Mouse (Mus musculus): ENCODE data around the gene Pdgfb. TPM values are rescaled to one million over a fixed set of nuclear protein-coding genes. Genes with fewer than 3 reads are reported as not detected.
A peak's percentile ranks its signal among the peaks of the same experiment; 100 is the strongest.

Pdgfb gene
- polyA plus RNA-seq, 1 experiment from 2014 or later, result 8.0 TPM

- no peaks in the 10 kb centered on the region for H3K36me3 ChIP-seq (ENCODE audit: control insufficient read depth, insufficient read depth, low read length)
- peaks cover 29% of the 10 kb centered on the region for H3K4me1 ChIP-seq (ENCODE audit: control insufficient read depth, insufficient read depth, low read depth, low read length)
- peak overlapping the region; percentile 84 for H3K27ac ChIP-seq (ENCODE audit: low read depth, low read length)
- H3K9ac ChIP-seq (ENCODE audit: low read depth, low read length), result peak overlapping the region; percentile 93
- peak overlapping the region; percentile 73 for H3K4me3 ChIP-seq (ENCODE audit: low read length)
- H3K4me2 ChIP-seq (ENCODE audit: low read length), result peak overlapping the region; percentile 92
- WGBS, result 2% methylated on average over 32 of the region's 36 CpGs
- ATAC-seq, result peak; percentile 10; the same call in 1 of the 2 replicates
- no peaks in the 10 kb centered on the region for H3K9me3 ChIP-seq (ENCODE audit: control insufficient read depth, low read length)
- peaks cover 18% of the 10 kb centered on the region for H3K27me3 ChIP-seq (replicated peaks; ENCODE audit: control insufficient read depth, insufficient read depth, low read length)
Observed at GRCm38 (mm10) chr15:80013256-80014030, 1.3 kb downstream of the Pdgfb start.

DNA sequence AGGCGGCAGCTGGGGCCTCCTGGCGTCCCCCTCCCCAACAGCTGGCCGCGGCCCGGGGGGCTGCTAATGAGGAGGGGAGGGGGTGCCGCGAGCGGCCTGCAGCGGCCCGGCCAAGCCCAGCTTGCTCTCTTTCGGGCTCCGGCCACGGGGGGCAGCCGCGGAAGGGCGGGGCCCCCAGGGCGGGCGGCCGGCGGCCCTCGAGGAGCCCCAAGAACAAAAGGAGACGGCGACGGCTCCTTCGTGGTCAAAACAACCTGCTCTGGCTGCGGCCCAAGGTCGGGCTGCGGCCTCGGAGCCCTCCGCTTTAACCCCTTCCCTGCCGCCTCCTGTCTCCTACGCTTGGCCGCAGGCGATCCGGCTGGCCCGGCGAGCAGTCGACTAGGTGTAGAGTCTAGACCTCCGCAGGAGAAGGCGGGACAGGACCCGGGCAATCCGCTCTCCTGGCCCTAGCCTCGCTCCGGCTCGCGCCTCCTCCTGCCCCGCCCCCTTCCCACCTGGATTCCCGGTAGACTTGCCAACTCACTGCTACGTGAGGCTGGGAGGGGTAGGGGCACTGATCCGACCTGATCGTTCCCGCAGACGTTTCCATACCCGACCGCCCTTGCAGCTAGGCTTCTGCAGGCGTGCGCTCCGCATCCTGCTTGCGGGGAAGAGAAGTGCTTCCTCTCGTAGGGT is 2.1 kb downstream of the Pdgfb start:
- Histone ChIP-seq H3K27me3 (replicated peaks; ENCODE audit: control insufficient read depth, insufficient read depth, low read length) (peaks cover 18% of the 10 kb centered on the region), H3K9me3 (ENCODE audit: control insufficient read depth, low read length) (no peaks in the 10 kb centered on the region), H3K4me2 (ENCODE audit: low read length) (peak overlapping the region; percentile 92), H3K4me3 (ENCODE audit: low read length) (peak overlapping the region; percentile 73), H3K36me3 (ENCODE audit: control insufficient read depth, insufficient read depth, low read length) (no peaks in the 10 kb centered on the region), H3K4me1 (ENCODE audit: control insufficient read depth, insufficient read depth, low read depth, low read length) (peaks cover 29% of the 10 kb centered on the region), H3K9ac (ENCODE audit: low read depth, low read length) (peak overlapping the region; percentile 93), H3K27ac (ENCODE audit: low read depth, low read length) (peak overlapping the region; percentile 84)
- ATAC-seq, result peak; percentile 67
- WGBS, result under 1% methylated on average over 48 of the region's 60 CpGs

GRCm38 (mm10) chr15:80011778-80012526 is 2.8 kb downstream of the Pdgfb start:
- H3K9me3 ChIP-seq (ENCODE audit: control insufficient read depth, low read length), result no peaks in the 10 kb centered on the region
- H3K4me2 ChIP-seq (ENCODE audit: low read length), result peak overlapping the region; percentile 92
- peaks cover 29% of the 10 kb centered on the region for H3K4me1 ChIP-seq (ENCODE audit: control insufficient read depth, insufficient read depth, low read depth, low read length)
- H3K27me3 ChIP-seq (replicated peaks; ENCODE audit: control insufficient read depth, insufficient read depth, low read length), result peaks cover 18% of the 10 kb centered on the region
- H3K36me3 ChIP-seq (ENCODE audit: control insufficient read depth, insufficient read depth, low read length), result no peaks in the 10 kb centered on the region
- 2% methylated on average over 51 of the region's 56 CpGs for WGBS
- H3K4me3 ChIP-seq (ENCODE audit: low read length), result peak overlapping the region; percentile 73
- H3K9ac ChIP-seq (ENCODE audit: low read depth, low read length), result peak overlapping the region; percentile 93
- peak; percentile 73 for ATAC-seq
- peak overlapping the region; percentile 84 for H3K27ac ChIP-seq (ENCODE audit: low read depth, low read length)

GRCm38 (mm10) chr15:80011194-80011593 is 3.6 kb downstream of the Pdgfb start:
- ATAC-seq, result no peak
- H3K4me3 ChIP-seq (ENCODE audit: low read length), result no peak overlapping the region

GRCm38 (mm10) chr15:80010182-80010558 is 4.6 kb downstream of the Pdgfb start:
- Histone ChIP-seq H3K27ac (ENCODE audit: low read depth, low read length) (no peak overlapping the region), H3K36me3 (ENCODE audit: control insufficient read depth, insufficient read depth, low read length) (no peaks in the 10 kb centered on the region), H3K27me3 (replicated peaks; ENCODE audit: control insufficient read depth, insufficient read depth, low read length) (peaks cover 7% of the 10 kb centered on the region), H3K9me3 (ENCODE audit: control insufficient read depth, low read length) (no peaks in the 10 kb centered on the region), H3K4me2 (ENCODE audit: low read length) (peak overlapping the region; percentile 31; the same call in 1 of the 2 replicates), H3K4me3 (ENCODE audit: low read length) (no peak overlapping the region), H3K4me1 (ENCODE audit: control insufficient read depth, insufficient read depth, low read depth, low read length) (peaks cover 25% of the 10 kb centered on the region), H3K9ac (ENCODE audit: low read depth, low read length) (peak overlapping the region; percentile 51)
- ATAC-seq, result no peak
- 26% methylated on average over 7 of the region's 7 CpGs for WGBS

More at GRCm38 (mm10) chr15:80011194-80011593, 3.6 kb downstream of the Pdgfb start:
- H3K36me3 ChIP-seq (ENCODE audit: control insufficient read depth, insufficient read depth, low read length), result no peaks in the 10 kb centered on the region
- peak overlapping the region; percentile 92 for H3K4me2 ChIP-seq (ENCODE audit: low read length)
- WGBS, result 33% methylated on average over 6 of the region's 6 CpGs
- H3K4me1 ChIP-seq (ENCODE audit: control insufficient read depth, insufficient read depth, low read depth, low read length), result peaks cover 29% of the 10 kb centered on the region
- peaks cover 15% of the 10 kb centered on the region for H3K27me3 ChIP-seq (replicated peaks; ENCODE audit: control insufficient read depth, insufficient read depth, low read length)
- no peak overlapping the region for H3K9ac ChIP-seq (ENCODE audit: low read depth, low read length)
- H3K9me3 ChIP-seq (ENCODE audit: control insufficient read depth, low read length), result no peaks in the 10 kb centered on the region
- H3K27ac ChIP-seq (ENCODE audit: low read depth, low read length), result no peak overlapping the region

- no peak overlapping the region for H3K4me3 ChIP-seq (ENCODE audit: low read length)
- H3K9ac ChIP-seq (ENCODE audit: low read depth, low read length), result no peak overlapping the region
- no peak for ATAC-seq
- no peak overlapping the region for H3K27ac ChIP-seq (ENCODE audit: low read depth, low read length)
- H3K4me2 ChIP-seq (ENCODE audit: low read length), result no peak overlapping the region
- peaks cover 3% of the 10 kb centered on the region for H3K27me3 ChIP-seq (replicated peaks; ENCODE audit: control insufficient read depth, insufficient read depth, low read length)
- no peaks in the 10 kb centered on the region for H3K36me3 ChIP-seq (ENCODE audit: control insufficient read depth, insufficient read depth, low read length)
- H3K9me3 ChIP-seq (ENCODE audit: control insufficient read depth, low read length), result no peaks in the 10 kb centered on the region
- H3K4me1 ChIP-seq (ENCODE audit: control insufficient read depth, insufficient read depth, low read depth, low read length), result peaks cover 20% of the 10 kb centered on the region
- WGBS, result 57% methylated on average over 12 of the region's 12 CpGs
Observed at GRCm38 (mm10) chr15:80009421-80010181, 5.2 kb downstream of the Pdgfb start.

- Histone ChIP-seq H3K27ac (ENCODE audit: low read depth, low read length) (no peak overlapping the region), H3K36me3 (ENCODE audit: control insufficient read depth, insufficient read depth, low read length) (no peaks in the 10 kb centered on the region), H3K9me3 (ENCODE audit: control insufficient read depth, low read length) (no peaks in the 10 kb centered on the region), H3K4me2 (ENCODE audit: low read length) (no peak overlapping the region), H3K9ac (ENCODE audit: low read depth, low read length) (no peak overlapping the region), H3K4me1 (ENCODE audit: control insufficient read depth, insufficient read depth, low read depth, low read length) (peaks cover 8% of the 10 kb centered on the region), H3K27me3 (replicated peaks; ENCODE audit: control insufficient read depth, insufficient read depth, low read length) (no peaks in the 10 kb centered on the region; the same call in 1 of the 2 replicates), H3K4me3 (ENCODE audit: low read length) (no peak overlapping the region)
- ATAC-seq, result no peak
- WGBS, result 84% methylated on average over 6 of the region's 6 CpGs
Observed at GRCm38 (mm10) chr15:80008461-80008860, 6.3 kb downstream of the Pdgfb start.

DNA sequence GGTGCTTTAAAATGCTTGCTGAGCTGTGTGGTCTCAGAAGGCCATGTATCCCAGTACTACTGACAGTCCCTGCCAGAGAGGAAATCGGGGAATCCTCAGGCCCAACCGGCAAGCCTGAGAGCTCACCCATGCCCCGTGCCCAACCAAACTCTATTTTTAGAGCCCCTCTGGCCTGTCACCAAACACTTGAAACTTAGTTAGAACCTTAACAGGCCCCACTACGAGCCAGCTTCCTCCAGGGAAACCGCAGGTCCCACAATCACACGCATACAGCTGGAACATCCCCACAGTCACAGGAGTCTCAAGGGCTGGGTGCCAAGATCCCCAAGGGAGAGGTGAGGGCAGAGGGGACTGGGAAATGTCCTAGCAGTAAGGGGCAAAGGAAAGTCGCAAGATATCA is 8.6 kb downstream of the Pdgfb start:
- Histone ChIP-seq H3K4me2 (ENCODE audit: low read length) (no peak overlapping the region), H3K4me3 (ENCODE audit: low read length) (no peak overlapping the region), H3K4me1 (ENCODE audit: control insufficient read depth, insufficient read depth, low read depth, low read length) (no peaks in the 10 kb centered on the region; the same call in 1 of the 2 replicates), H3K27me3 (replicated peaks; ENCODE audit: control insufficient read depth, insufficient read depth, low read length) (no peaks in the 10 kb centered on the region), H3K9ac (ENCODE audit: low read depth, low read length) (no peak overlapping the region), H3K9me3 (ENCODE audit: control insufficient read depth, low read length) (no peaks in the 10 kb centered on the region), H3K36me3 (ENCODE audit: control insufficient read depth, insufficient read depth, low read length) (no peaks in the 10 kb centered on the region), H3K27ac (ENCODE audit: low read depth, low read length) (no peak overlapping the region)
- ATAC-seq, result no peak
- WGBS, result 73% methylated on average over 7 of the region's 7 CpGs
